Mouse (Mus musculus): Measurements from ENCODE around the gene Gpr34.

DNA sequence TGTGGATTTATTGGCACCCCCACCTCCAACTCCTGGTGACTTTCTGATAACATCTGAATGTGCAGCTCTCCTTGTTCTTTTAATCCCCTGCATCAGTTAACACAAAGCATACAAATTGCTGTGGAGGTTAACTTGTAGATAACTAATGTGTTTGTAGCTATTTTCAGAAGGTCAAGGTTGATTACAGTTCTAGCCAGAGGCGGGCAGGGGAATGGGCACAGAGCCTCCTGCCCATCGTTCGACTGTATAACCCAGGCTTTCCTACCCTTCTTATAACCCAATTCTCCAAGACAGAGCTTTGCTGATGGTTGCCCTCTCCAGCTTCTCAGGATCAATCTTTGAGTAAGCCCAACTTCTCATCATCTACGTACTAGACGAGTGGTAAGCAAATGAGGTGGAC, 29.2 kb downstream of the Gpr34 start, which contains the start of gene Gpr82:
- no peak for TF ChIP-seq CTCF (IDR thresholded peaks at IDR 0.05; ENCODE audit: extremely low read depth, insufficient read depth, low read length)
- TF ChIP-seq POLR2A (IDR thresholded peaks at IDR 0.05; ENCODE audit: extremely low read depth, insufficient read depth, low read length) = no peak

Measured in cortical plate, adult 2 months (tissue).